In genomic region chr2:124168411-124168810, GRCm38 (mm10) we compare ENCODE assay signal across 26 mouse cellular contexts.
"Had no signal": no experiment of that assay in that cellular context is flagged by ENCODE, and none has a peak within 500 bp of the region (broad histone marks: within the 10 kb centered on the region; RNA-seq: fewer than 3 reads in every experiment).

No protein-coding gene starts in this region.

- DNase-seq: gastrocnemius, adult 2 months; gastrocnemius, postnatal 10 days; gastrocnemius, postnatal 25 days; heart, adult 2 months; heart, postnatal 10 days; heart, postnatal 4 days; kidney, adult 18-20 months; kidney, adult 8-10 months; kidney, postnatal 10 days; kidney, postnatal 25 days; kidney, postnatal 4 days; liver; liver, embryonic 13.5 days had no signal

- H3K9me3 ChIP-seq: heart, embryonic 10.5 days; heart, embryonic 12.5 days; hindbrain, embryonic 10.5 days; hindbrain, embryonic 12.5 days; intestine, embryonic 15.5 days; limb, embryonic 10.5 days; limb, embryonic 12.5 days; liver, embryonic 13.5 days had no signal

- H3K9ac ChIP-seq: heart, embryonic 12.5 days; hindbrain, embryonic 12.5 days; hindbrain, embryonic 14.5 days; intestine, embryonic 15.5 days; limb, embryonic 12.5 days; liver, embryonic 13.5 days had no signal

- H3K4me1 ChIP-seq: heart, embryonic 10.5 days; heart, embryonic 12.5 days; intestine, embryonic 15.5 days; limb, embryonic 10.5 days; limb, embryonic 12.5 days; liver, embryonic 13.5 days had no signal

- H3K27me3 ChIP-seq: heart, embryonic 12.5 days; hindbrain, embryonic 12.5 days; intestine, embryonic 15.5 days; limb, embryonic 12.5 days; liver, embryonic 13.5 days had no signal

- ATAC-seq: hindbrain, embryonic 16.5 days; inflammation-experienced regulatory T-cells, adult 6 months; intestine, embryonic 15.5 days; intestine, postnatal 0 days had no signal

- H3K27ac ChIP-seq: gastrocnemius, adult 2 months; heart, adult 2 months; heart, embryonic 10.5 days; hindbrain, embryonic 10.5 days; hindbrain, embryonic 12.5 days; hindbrain, embryonic 14.5 days; intestine, embryonic 15.5 days; layer of hippocampus, adult 2 months; limb, embryonic 10.5 days; limb, embryonic 12.5 days; liver, embryonic 13.5 days had no signal

- H3K4me3 ChIP-seq: gastrocnemius, adult 2 months; heart, adult 2 months; heart, embryonic 10.5 days; heart, embryonic 12.5 days; hindbrain, embryonic 10.5 days; hindbrain, embryonic 12.5 days; intestine, embryonic 15.5 days; layer of hippocampus, adult 2 months; limb, embryonic 10.5 days; limb, embryonic 12.5 days; liver, embryonic 13.5 days had no signal

- H3K4me2 ChIP-seq: heart, embryonic 12.5 days; hindbrain, embryonic 12.5 days; hindbrain, embryonic 14.5 days; intestine, embryonic 15.5 days; limb, embryonic 12.5 days; liver, embryonic 11.5 days; liver, embryonic 13.5 days had no signal

- H3K36me3 ChIP-seq: heart, embryonic 10.5 days; heart, embryonic 12.5 days; hindbrain, embryonic 10.5 days; hindbrain, embryonic 12.5 days; intestine, embryonic 15.5 days; limb, embryonic 10.5 days; limb, embryonic 12.5 days; liver, embryonic 13.5 days had no signal
